Mouse (Mus musculus): ENCODE measurements around the gene Acot13. TPM values are rescaled to one million over a fixed set of nuclear protein-coding genes. Genes with fewer than 3 reads are reported as not detected.
A peak's percentile ranks its signal among the peaks of the same experiment; 100 is the strongest.
"Not testable (repeated sequence)": the region's sequence is repeated elsewhere in the genome, so short reads cannot be mapped to it uniquely, and the experiment has no call there.

The Acot13 gene
- total RNA-seq (2022): 100 to 1,000 TPM in 2 of 4 experiments, 10 to 100 TPM in 2; 95.6 to 108 (median 98.4) TPM

DNA sequence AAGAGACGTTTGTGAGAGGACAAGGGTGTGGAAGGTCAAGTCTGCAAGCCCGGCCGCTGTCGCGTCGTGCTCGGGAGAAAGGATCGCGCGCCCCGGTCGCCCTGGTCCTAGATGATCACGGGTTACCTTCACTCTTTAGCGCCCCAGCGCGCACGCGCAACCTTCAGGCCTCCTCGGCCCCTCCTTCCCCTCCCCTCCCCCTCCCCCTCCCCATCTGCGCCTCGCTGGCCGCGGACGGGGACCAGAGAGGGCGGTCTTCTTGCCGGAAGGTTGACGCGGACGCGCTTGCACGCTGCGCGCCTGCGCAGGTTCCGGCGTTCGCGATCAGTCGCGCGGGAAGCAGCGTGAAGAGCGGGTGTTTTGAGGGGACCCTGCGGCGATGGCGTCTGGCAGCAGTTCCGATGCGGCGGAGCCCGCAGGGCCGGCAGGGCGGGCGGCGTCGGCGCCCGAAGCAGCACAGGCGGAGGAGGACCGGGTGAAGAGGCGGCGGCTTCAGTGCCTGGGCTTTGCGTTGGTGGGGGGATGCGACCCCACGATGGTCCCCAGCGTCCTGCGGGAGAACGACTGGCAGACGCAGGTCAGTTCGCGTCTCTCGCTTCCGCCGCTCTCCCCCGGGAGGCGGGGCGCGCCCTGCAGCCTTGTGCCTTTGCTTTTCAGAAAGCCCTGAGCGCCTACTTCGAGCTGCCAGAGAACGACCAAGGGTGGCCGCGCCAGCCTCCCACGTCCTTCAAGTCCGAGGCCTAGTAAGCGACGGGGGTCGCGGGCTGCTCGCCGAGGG is at the start of gene Acot13, which contains the start of gene Tdp2:
Acot13 (minus strand) TSS at position 188 of the 778 bp plus-strand sequence.
Tdp2 (plus strand) TSS at position 327 of the 778 bp plus-strand sequence.
- DNase-seq (ENCODE audit: low spot score in 2 of 2): peak; percentile 88 to 92

DNA sequence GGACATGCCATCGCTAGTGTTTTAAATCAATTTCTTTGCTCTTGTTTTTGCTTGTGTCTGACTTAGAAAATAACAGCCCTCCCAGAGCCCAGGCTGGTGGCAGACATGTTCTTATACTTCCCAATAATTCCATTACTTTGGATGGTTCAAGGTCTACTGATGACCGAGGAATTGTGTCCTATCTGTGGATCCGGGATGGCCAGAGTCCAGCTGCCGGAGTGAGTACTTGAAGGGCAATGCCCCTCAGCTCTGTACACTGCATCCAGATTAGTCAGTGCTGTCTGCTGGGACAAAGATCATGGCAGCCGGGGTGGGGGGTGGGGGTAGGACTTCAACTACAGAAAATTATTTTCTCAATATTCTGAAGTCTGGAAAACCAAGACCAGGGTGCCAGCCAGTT is 49.4 kb upstream of the Acot13 start:
- no peak for DNase-seq (ENCODE audit: low spot score in 2 of 2)

DNA sequence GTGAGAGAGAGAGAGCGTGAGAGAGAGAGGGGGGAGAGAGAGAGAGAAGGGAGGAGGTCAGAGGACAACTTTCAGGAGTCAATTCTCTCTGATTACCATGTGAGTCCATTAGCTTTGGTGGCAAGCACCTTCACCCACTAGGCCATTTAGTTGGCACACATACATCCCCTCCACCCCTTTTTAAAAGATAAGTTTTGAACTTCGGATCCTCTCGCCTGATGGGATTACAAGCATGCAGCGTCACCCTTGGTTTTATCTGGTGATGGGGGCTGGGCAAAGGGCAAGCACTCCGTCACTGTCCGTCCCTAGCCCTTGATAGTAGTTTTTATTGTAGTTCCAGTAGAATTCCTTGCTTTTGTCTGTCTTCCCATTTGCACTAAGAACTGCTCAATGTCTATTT is 48.9 kb upstream of the Acot13 start:
- no peak for DNase-seq (ENCODE audit: low spot score in 2 of 2)

DNA sequence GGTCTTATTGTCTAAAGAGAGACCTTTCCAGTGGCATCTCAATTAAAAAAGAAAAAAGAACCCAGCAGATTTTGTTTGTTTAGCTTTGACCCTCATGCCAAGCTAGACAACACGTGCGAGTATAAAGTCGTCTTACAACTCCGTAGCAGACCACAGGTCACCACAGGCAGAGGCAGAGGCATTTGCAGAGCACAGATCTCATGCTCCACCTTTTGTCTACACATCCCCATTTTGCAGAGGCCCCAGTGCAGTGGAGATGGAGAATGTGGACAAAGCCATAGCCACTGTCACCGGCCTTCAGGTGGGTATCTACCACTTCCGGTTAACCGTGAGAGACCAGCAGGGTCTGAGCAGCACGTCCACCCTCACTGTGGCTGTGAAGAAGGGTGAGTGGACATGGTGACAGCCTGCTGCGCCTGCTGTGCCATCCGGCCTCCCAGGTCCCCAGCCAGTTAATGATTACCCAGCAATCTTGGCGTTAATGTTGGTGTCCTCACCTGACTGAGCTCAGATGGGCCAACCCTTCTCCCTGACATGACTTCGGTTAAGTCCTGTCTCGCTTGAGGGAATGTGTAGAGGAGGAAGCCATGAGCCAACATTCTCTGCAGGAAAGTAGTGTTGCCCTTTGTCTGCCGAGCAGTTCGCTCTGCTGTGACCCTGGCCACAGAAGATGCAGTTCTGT is 48.2 kb upstream of the Acot13 start:
- no peak for DNase-seq (ENCODE audit: low spot score in 2 of 2)

DNA sequence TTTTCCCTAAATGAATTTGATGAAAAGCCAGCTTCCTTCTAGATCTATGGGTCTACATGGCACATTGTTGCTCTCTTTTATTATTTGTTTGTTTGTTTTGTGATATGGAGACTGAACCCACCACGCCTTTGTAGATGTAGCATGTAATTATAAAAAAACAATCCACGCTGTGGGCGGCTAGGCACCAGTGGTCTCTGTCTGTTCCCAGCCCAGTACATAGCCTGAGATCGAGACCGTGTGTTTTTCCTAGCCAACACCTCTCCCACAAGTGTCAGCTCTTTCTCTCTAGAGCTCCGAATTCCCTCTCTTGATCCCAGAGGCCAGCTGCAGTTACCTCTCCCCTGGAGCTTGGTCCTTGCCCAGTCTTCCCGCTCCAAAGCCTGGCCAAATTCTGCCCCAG is 36.9 kb upstream of the Acot13 start:
- no peak for DNase-seq (ENCODE audit: low spot score in 2 of 2)

DNA sequence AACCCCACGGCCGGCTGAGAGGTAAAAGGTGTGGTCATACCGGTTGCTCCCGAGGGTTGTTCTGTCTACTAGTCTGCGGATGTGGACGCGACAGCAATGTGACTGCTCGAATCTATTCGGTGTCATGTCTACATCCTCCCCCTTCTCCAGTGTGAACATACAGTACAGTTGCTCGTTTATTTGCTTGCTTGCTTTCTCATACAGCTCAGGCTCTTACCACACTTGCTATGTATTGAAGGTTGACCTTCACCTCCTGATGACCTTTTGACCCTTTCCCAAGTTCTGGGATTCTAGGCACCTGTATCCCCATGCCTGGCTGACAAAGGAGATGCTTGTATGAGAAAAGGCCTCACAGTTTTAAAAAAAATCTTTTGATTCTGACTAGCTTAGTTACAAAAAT is 36.4 kb upstream of the Acot13 start:
- DNase-seq (ENCODE audit: low spot score in 2 of 2): no peak

DNA sequence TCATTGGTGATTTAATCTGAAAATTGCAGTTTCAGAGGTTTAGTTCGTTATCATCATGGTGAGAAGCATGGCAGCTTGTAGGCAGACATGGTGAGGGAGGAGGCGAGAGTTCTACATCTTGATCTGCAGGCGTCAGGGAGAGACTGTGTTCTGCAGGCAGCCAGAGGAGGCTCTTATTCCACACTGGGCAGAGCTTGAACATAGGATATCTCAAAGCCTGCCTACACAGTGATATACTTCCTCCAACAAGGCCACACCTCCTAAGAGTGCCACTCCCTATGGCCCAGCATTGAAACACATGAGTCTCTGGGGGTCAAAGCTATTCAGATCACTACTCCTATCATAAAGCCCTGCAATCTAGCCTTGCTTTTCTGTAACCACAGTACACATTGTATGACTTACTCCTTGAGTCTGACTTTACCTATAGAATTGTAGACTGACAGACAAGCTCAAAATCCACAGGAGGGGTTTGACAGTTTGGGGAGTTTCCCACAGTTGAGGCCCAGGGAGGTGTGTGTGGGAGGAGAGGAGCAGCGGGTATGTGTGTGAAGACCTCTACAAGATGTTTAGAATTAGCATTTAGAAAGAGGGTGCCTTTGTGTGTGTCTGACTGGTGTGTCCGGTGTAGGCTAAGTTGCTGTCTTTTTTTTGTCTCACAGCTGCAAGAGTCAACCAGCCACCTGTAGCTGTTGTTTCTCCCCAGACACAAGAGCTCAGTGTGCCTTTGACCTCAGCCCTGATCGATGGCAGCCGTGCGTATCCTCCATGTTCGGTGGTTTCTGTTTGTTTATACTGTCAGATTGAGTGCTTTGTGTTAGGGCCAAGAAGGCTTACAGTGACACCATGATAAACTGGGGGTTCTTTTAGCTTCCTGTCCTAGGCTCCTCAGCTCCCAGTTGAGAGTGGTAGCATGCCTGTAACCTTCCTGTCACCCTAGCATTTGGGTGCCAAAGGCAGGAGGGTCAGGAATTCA is 35.4 kb upstream of the Acot13 start:
- no peak for DNase-seq (ENCODE audit: low spot score in 2 of 2)

DNA sequence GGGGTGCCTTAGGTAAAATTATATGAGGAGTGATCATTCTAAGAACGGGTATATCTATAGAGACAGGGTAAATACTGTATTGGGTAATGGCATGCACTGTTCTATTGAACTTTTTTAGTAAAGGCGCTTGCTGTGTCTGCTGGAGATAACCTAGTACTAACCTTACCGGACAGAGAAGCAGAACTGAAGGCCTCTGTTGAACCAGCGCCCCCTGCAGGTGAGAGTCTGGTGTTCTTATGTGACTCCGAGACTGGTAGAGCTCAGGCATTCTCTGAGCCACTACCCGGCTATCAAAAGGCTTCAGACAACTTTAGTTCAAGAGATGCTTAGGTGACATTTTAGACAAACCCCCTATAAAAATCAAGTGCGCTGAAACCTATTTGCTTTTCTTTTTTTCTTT is 31.2 kb upstream of the Acot13 start:
- peak; percentile 26 to 59 for DNase-seq (ENCODE audit: low spot score in 2 of 2)

DNA sequence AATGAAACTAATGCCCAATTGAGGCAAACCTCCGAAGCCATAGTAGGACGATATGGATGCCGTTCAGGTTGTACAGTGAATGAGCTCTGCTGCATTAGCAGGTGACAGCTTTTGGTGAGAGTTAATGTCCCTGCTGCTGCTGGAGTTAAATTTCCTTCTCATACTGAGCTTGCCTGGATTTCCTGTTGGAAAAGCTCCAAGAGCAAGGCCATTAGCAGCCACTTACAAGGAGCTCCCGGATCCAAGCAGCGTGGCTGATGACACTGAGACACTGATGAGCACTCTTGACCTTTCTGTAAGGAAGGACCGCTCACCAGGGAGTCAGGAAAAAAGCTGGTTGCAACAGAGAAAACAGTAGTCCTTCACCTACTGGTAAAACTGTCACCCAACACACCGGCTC is 30.7 kb upstream of the Acot13 start:
- no peak for DNase-seq (ENCODE audit: low spot score in 2 of 2)

DNA sequence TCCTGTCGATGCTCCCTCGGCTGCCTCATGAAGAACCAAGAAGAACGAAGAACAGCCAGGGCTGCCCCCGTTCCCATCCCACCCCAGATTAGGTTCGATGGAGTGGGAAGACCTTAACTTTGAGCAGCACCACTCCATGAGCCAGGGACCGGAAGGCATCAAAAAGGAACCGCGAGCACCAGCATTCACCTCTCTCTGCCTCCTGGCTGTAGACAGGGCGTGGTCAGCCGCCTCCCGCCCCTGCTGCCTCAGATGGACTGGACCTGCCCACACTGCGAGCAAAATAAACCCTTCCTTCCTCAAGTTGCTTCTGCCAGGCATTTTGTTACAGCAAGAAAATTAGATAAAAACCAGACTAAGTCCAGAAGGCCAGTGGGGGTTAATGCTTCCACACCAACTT is 29.7 kb upstream of the Acot13 start:
- DNase-seq (ENCODE audit: low spot score in 2 of 2): no peak

DNA sequence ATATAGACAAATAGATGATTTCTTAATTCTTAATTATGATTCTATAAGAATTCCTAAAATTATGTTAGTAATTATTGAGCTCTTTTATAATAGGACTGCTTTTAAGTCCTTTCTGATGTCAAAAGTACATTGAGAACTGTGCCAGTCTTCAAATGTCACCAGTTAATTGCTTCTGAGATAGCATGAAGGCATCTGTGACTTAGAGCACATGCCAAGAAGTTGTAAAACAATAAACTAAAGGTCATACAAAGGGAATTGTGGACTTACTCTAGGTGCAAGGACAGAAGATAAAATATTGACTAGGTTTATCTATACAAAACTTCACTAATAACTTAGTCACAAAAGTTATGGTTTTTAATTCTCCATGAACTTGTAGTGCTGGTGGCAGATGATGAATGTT is 27.8 kb upstream of the Acot13 start:
- DNase-seq (ENCODE audit: low spot score in 2 of 2): no peak

DNA sequence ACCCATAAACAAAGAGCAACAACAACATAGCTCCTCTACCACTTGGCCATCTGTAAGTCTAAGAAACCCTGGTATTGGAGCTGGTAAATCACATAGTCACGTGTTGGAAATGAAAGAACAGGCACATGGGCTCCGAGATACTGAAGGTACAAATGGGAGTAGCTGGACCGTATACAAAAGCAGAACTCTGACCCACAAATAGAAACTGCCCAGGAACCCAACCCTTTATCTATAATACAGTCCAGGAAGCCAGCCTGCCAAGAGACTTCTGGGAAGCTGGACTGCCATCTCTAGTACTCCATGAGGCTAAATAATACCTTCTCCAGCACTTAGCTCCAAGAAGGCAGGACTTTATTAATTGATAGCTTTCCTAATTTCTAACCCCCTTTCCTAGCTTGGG is 21.2 kb upstream of the Acot13 start:
- DNase-seq (ENCODE audit: low spot score in 2 of 2): no peak

DNA sequence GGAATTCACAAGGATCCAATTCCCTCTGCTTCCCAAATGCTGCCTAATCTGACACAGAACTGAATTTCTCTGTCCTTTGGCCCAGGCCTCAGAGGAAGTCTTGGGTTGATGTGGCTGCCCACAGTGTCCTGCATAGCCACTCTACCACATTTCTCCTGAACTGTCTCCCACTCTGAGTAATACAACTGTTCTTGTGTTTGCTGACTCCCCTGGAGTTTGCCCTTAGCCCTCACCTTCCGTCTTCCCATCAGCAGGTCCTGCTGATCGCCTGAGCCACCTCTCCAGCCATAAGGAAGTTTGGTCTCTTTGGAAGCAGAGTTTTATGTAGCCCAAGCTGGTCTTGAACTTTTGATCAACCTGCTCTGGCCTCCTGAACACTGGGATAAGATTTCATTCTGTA is 20.6 kb upstream of the Acot13 start:
- DNase-seq (ENCODE audit: low spot score in 2 of 2): no peak

DNA sequence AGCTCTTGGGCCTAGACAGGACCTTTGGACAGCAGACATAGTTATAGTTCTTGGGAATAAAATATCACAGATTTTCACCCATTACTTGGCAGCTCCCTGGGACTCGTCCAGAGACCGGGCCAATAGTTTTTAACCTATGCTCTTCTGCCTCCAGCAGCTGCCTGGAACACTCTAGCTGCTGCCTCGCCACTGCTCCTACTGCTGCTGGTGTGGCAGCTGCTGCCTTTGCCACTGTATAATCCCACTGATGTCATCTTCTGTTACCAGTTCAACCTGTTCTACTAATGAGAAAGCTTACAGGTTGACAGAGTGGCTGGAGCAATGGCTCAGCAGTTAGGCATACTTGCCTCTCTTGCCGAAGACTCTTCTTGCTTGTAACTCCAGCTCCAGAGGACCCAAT is 18.0 kb upstream of the Acot13 start:
- DNase-seq (ENCODE audit: low spot score in 2 of 2): no peak

DNA sequence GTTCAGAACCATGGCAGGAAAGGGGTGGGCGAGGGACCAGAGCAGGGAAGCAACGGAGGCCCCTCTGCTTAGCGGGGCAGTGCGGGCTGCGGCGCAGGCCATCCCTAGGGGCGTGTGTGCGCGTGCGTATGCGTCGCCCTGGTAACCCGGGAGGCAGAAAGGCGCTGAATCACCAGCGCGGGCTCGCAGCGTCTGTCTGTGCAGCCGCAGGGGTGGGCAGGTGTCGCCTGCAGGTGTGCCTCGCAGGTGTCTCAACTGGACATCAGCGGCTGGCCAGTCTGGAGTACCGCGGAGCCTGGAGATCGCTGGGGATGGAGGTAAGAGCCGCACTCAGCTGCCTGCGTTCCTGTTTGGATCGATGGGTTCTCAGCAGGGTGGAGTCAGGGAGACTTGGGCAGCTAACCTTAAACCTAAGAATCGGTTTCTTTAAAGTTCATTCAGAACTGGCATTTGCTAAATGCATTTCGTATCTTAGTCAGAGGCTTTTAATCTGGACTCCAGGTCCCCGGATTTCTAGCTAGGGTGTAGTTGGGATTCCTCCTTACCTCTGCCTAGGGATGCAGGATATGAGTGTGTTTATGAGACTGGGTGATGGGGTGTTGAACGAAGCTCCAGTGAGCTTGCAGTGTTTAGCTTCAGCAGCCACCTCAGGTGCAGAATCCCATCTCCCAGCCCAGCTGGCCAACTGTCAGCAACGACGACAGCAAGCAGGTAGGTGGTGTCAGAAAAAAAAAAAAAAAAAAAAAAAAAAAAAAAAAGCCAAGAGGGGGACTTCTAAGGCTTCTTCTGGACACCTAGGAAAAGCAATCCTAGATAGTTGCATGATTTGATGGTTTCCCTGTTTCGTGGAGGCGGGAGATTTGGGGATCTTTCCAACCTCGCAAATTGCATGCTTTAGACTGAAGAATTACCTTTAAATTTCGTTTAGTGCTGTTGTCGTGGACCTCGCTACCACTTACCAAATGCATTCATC is 13.9 kb upstream of the Acot13 start, which contains the start of gene D130043K22Rik:
D130043K22Rik (plus strand) TSS at position 153 of the 973 bp plus-strand sequence.
- peak; percentile 56 to 65 for DNase-seq (ENCODE audit: low spot score in 2 of 2)

DNA sequence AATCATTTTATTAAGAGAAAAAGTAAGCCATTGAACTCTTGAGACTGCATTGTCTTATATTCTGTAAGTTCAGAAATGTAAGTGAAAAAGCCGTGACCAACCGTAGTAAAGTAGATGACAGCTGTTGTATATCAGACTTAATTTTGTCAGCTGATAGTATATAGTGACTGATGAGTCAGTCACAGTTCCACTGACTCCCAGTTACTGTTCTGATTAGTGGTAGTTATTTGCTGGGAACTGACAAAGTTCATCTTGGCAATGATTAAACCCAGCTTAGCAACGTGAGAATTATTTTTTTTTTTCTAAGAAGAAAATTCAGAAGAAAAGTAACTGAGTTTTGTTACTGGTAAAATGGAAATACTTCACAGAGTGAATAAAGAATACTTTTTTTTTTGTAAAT is 10.4 kb upstream of the Acot13 start:
- DNase-seq (ENCODE audit: low spot score in 2 of 2): no peak

DNA sequence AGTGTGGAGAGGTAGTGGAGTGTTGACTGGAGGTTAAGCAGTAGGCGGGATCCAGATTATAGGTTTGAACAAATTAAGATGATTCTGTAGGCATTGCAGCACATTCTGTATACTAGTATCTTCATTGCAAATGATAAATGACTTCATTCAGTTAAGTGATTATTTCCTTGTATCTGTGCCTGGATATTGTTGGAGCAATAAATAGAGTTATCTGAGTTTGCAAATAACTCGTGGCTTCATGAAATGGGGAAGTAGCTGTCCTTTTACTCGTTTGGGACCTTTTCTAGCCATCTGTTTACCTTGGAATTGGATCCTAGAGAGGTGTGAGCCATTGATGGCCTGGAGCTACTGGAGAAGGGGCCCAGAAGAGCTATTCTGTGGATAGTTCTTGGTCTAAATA is 8.5 kb upstream of the Acot13 start:
- no peak for DNase-seq (ENCODE audit: low spot score in 2 of 2)

DNA sequence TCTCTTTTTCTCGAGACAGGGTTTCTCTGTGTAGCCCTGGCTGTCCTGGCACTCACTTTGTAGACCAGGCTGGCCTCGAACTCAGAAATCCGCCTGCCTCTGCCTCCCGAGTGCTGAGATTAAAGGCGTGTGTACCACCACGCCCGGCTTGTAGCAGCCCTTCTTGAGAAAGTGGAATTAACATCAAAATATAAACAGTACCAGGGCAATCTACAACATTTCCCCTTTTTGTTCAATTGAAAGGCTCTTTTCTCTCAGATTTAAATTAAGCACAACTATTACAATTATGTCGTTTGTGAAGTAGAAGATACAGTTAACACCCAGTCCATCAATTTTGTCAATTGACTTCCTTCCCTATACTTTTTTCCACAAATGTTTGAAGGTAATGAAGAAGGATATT is 6.4 kb upstream of the Acot13 start:
- not testable (repeated sequence) for DNase-seq (ENCODE audit: low spot score in 2 of 2)

DNA sequence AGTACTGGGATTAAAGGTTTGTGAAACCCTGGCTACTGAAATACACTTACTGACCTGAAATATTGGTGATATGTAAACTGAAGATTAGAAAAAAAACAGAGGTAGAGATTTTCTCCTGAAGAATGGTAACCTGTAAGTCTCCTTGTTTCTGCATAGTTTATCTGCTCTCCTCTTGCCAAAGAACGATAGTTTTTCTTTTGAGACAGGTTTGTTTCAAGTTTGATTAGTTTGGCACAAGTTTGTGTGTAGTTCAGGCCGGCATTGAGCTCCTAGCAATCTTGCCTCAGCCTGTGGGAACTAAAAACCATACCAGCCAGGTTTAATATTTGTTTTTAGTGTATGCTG is 1.4 kb upstream of the Acot13 start:
- DNase-seq (ENCODE audit: low spot score in 2 of 2): no peak

DNA sequence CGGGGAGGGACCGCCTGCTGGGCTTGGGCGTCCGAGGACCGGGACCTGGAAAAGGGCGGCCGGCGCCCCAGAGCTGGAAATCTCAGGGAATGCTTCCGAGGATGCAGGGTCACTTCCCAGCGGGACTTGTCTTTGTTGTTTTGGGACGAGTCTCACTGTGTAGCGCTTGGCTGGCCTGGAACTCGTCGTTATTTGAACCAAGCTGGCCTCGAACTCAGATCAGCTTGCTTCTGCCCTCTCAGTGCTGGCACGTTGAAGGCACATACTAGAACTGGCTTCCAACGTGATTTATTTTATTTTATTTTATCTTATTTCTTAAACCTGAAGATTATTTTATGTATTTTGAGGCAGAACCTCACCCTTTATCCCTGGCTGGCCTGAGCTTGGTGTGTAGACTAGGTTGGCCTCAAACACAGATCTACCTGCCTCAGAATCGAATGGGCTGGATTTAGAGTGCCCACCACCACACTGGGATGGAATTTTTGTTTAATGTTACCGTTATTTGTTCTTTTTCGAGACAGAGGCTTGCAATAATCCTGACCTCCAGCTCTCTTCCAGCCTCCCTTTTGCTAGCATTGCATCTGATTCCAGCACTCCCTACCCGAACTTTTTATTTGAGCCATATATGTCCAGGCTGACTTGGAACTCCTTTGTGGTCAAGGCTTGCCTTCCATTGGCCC is 931 bp upstream of the Acot13 start:
- DNase-seq (ENCODE audit: low spot score in 2 of 2): no peak

All from layer of hippocampus, adult 8-10 months (tissue).